Mouse (Mus musculus) embryonic facial prominence, embryonic 15.5 days (tissue): ENCODE measurements around the gene Ccdc47. TPM values are rescaled to one million over a fixed set of nuclear protein-coding genes. Genes with fewer than 3 reads are reported as not detected.

Experiments used
- ATAC-seq: fragments of 200-750 bp; cut with Nextera tagmentation; 2 replicates; pipeline ENCODE4 v1.8.0; 2017; ENCODE audit warnings: low read depth, moderate TSS enrichment; ENCODE audit not compliant: insufficient number of reproducible peaks, low FRiP score, low TSS enrichment
- H3K27ac ChIP-seq: fragments of 300-500 bp; sonication (generic); replicated peaks from 2 replicates; pipeline ENCODE4 v1.5.1; 2015; ENCODE audit warnings: mild to moderate bottlenecking, inconsistent platforms
- H3K27me3 ChIP-seq: fragments of 300-500 bp; sonication (generic); 2 replicates; pipeline ENCODE4 v1.6.1; 2015; ENCODE audit warnings: inconsistent platforms
- H3K36me3 ChIP-seq: fragments of 300-500 bp; sonication (generic); 2 replicates; pipeline ENCODE4 v1.6.1; 2015; ENCODE audit warnings: mild to moderate bottlenecking, inconsistent platforms
- H3K4me1 ChIP-seq: fragments of 300-500 bp; sonication (generic); 2 replicates; pipeline ENCODE4 v1.6.1; 2015; ENCODE audit warnings: inconsistent platforms
- H3K4me2 ChIP-seq: fragments of 300-500 bp; sonication (generic); replicated peaks from 2 replicates; pipeline ENCODE4 v1.6.1; 2015; ENCODE audit warnings: mild to moderate bottlenecking, inconsistent platforms
- H3K4me3 ChIP-seq: fragments of 300-500 bp; sonication (generic); replicated peaks from 2 replicates; pipeline ENCODE4 v1.5.1; 2015; ENCODE audit warnings: mild to moderate bottlenecking, inconsistent platforms
- H3K9ac ChIP-seq: fragments of 300-500 bp; sonication (generic); 2 replicates; pipeline ENCODE4 v1.6.1; 2015; ENCODE audit warnings: inconsistent platforms
- H3K9me3 ChIP-seq: fragments of 300-500 bp; sonication (generic); replicated peaks from 2 replicates; pipeline ENCODE4 v1.6.1; 2016; ENCODE audit warnings: inconsistent platforms
- WGBS: fragments of 180-500 bp; shearing (Covaris S2); methylation state at CpG from one replicate; pipeline ENCODE4 v1.1.7; 2015; 5-methylcytosine and 5-hydroxymethylcytosine counted together
- polyA plus RNA-seq: library from polyadenylated mRNA; unstranded; fragments of >200 nt; fragmentation: Nextera tagmentation; extraction: Ambion mirVana; gene quantifications from 2 replicates; pipeline ENCODE4 v1.2.1, GENCODE M21; 2015

Gene Ccdc47
- polyA plus RNA-seq, 1 experiment from 2014 or later: 88.9 TPM

DNA sequence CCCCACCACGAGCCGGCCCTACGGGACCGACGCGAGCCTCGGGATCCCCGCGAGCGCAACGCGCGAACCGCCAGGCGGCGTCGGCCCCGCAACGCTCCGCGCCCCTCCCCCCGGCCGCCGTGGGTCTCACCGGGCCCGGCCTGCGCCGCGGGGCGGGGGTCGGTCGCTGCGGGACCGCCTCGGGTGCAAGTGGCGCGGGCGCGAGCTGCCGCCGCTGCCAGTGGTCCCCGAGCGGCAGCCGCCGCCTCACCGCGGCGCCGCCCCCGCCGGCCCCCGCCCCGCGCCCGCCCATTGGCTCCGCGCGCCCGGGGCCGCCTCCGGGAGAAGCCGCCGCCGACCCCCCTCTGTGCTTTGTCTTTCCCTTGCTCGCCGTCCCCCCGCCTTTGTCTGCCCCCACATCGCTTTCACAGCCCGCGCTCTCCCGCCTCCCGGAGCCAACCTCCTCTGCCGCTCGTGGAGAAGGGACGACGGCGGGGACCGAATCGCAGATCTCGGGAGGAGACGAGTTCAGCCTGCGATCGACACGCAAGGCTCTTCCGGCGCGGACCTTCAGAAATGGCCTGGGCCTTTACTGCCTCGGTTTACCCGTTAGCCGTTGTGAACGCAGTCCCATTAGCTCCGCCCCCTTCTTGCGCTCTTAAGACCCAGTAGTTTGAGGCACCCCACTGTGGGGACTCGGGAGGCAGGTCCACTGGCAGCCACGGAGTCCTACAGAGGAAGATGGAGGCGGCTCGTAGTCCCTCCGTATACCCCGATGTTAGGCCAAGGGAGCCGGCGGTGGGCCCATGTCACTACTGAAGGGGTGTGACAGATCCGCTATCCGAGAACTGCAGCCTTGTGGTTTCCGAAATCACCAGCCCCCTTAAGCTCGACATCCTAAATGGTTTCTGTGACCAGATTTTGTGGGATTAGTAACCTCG lies 56.0 kb downstream of the Ccdc47 start:
- peaks cover 52% of the 10 kb centered on the region for H3K36me3 ChIP-seq

DNA sequence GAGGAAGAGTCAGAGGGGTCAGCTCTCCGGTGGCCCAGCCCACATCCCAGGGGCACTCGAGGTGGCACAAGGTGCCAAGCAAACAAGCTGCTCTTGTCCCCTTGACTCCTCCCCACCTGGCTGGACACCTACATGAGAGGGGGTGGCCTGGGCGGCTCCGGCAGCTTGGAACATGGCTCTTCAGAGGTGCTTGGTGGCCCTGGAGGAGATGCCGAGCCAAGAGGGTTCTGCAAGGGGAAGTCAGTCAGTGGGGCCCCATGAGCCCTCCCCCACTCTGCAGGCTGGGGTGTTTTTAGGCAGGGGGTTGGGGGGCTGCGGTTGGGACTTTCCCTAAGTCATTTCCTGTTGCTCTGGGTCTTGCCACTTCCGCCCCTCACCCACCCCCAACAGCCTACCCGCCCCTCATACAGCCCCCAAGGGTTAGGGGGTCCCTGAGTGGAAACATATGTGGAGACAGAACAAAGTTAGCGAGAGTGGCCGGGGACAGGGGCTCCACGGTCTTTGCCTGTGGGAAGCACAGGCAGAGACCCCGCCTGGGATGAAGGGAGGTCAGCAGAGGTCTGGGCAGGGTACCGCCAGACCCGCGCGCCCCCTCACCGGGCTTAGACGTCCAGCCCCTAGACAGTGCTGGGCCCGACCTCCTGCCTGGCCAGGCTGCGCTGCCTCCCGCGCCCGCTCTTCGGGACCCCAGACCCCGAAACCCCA lies 56.8 kb downstream of the Ccdc47 start:
- peak; percentile 41 for ATAC-seq
- H3K4me3 ChIP-seq: peak overlapping the region; percentile 80
- H3K4me2 ChIP-seq: peak overlapping the region; percentile 86
- H3K36me3 ChIP-seq: peaks cover 52% of the 10 kb centered on the region
- peak overlapping the region; percentile 97 for H3K27ac ChIP-seq
- under 1% methylated on average over 24 of the region's 25 CpGs for WGBS
- no peaks in the 10 kb centered on the region for H3K9me3 ChIP-seq
- no peaks in the 10 kb centered on the region for H3K27me3 ChIP-seq
- H3K4me1 ChIP-seq: peaks cover 45% of the 10 kb centered on the region
- peak overlapping the region; percentile 97 for H3K9ac ChIP-seq

More for the DNA sequence above, 56.0 kb downstream of the Ccdc47 start:
- peak overlapping the region; percentile 97 for H3K27ac ChIP-seq
- H3K9me3 ChIP-seq: no peaks in the 10 kb centered on the region
- peaks cover 45% of the 10 kb centered on the region for H3K4me1 ChIP-seq
- peak overlapping the region; percentile 97 for H3K9ac ChIP-seq
- under 1% methylated on average over 99 of the region's 106 CpGs for WGBS
- H3K4me2 ChIP-seq: peak overlapping the region; percentile 86
- peak overlapping the region; percentile 80 for H3K4me3 ChIP-seq
- no peaks in the 10 kb centered on the region for H3K27me3 ChIP-seq
- peak; percentile 80 for ATAC-seq

GRCm38 (mm10) chr11:106158930-106159215 lies 57.3 kb downstream of the Ccdc47 start:
- no peak; the same call in 1 of the 2 replicates for ATAC-seq
- Histone ChIP-seq H3K4me2 (peak overlapping the region; percentile 86), H3K27me3 (no peaks in the 10 kb centered on the region), H3K4me3 (peak overlapping the region; percentile 80), H3K27ac (peak overlapping the region; percentile 97), H3K9ac (peak overlapping the region; percentile 97), H3K9me3 (no peaks in the 10 kb centered on the region), H3K4me1 (peaks cover 45% of the 10 kb centered on the region), H3K36me3 (peaks cover 53% of the 10 kb centered on the region)
- 27% methylated on average over 9 of the region's 9 CpGs for WGBS

DNA sequence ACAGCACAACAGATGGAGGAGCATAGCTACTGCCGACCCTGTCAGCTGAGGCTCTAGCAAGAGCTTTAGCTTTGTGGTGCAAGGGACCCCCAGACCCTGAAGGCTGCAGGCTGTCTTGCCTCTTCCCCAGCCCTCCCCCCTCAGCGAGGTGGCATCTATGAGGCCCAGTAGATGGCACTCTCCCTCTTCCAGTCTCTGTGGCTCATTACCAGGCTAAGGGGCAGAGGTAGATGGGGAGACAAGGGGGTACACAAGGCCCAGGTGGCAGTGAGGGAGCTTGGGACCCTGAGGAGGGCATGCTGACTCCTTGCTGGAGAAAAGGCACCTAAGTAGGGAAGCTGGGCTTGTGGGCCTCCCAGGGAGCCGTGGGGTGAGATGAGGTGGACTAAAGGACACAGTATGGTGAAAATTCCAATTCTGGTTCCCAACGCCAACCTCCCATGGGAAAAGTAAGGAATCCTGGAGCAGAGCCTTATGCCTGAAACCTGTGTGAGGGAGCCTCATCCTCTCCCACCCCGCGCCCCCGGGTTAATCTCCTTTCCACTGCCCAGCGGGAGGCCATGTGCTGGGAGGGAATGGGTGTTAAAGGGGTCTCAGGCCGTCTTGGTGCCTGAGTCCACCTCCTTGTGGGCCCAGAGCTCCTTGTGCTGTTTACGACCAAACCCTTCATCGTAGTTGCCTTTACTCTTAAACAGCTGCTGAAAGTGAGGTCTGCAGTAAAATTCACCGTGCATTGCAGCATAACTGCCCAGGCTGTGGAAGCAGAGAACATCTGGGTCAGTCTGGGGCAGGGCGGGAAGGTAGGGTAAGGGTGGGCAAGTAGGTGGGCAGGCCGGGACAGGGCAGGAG lies 57.8 kb downstream of the Ccdc47 start:
- 48% methylated on average over 14 of the region's 14 CpGs for WGBS
- Histone ChIP-seq H3K4me2 (peak overlapping the region; percentile 86), H3K4me1 (peaks cover 45% of the 10 kb centered on the region), H3K9me3 (no peaks in the 10 kb centered on the region), H3K27me3 (no peaks in the 10 kb centered on the region), H3K27ac (peak overlapping the region; percentile 97), H3K4me3 (peak overlapping the region; percentile 80), H3K9ac (no peak overlapping the region), H3K36me3 (peaks cover 53% of the 10 kb centered on the region)
- no peak for ATAC-seq

DNA sequence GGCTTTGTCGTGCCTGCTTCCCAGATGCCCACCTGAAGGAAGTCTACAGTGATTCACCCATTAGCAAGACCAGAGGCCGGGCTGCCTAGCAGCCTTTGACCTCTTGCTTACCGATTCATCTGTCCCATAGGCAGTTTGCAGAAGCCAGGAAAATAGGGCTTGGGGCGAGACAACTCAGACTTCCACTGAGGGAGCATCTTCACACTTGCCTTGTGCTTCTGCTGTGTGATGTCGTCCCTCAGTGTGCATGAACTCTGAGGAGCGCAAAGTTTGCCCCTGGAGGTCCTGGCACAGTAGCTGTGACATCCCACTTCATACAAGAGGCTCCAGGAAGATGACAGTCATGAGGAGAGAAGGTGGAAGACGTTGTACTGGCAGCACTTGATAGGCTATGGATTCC lies 59.0 kb downstream of the Ccdc47 start:
- Histone ChIP-seq H3K9ac (no peak overlapping the region), H3K4me1 (peaks cover 45% of the 10 kb centered on the region), H3K27me3 (no peaks in the 10 kb centered on the region), H3K36me3 (peaks cover 58% of the 10 kb centered on the region), H3K9me3 (no peaks in the 10 kb centered on the region), H3K27ac (no peak overlapping the region), H3K4me3 (no peak overlapping the region), H3K4me2 (no peak overlapping the region)
- WGBS: 85% methylated on average over 7 of the region's 7 CpGs
- no peak for ATAC-seq

GRCm38 (mm10) chr11:106156257-106156656 lies 59.9 kb downstream of the Ccdc47 start:
- Histone ChIP-seq H3K36me3 (peaks cover 67% of the 10 kb centered on the region), H3K9ac (no peak overlapping the region), H3K27ac (no peak overlapping the region), H3K4me3 (no peak overlapping the region), H3K27me3 (no peaks in the 10 kb centered on the region), H3K4me1 (peaks cover 40% of the 10 kb centered on the region), H3K9me3 (no peaks in the 10 kb centered on the region), H3K4me2 (no peak overlapping the region)
- 61% methylated on average over 1 of the region's 1 CpGs for WGBS
- no peak for ATAC-seq

- no peak for ATAC-seq
- Histone ChIP-seq H3K36me3 (peaks cover 72% of the 10 kb centered on the region), H3K27ac (peak overlapping the region; percentile 58; the same call in 1 of the 2 replicates), H3K4me2 (no peak overlapping the region), H3K4me3 (no peak overlapping the region), H3K9me3 (no peaks in the 10 kb centered on the region), H3K27me3 (no peaks in the 10 kb centered on the region), H3K4me1 (peaks cover 35% of the 10 kb centered on the region), H3K9ac (no peak overlapping the region)
- WGBS: 41% methylated on average over 3 of the region's 3 CpGs
Measured at GRCm38 (mm10) chr11:106155761-106156160, 60.4 kb downstream of the Ccdc47 start.

- 65% methylated on average over 2 of the region's 2 CpGs for WGBS
- H3K4me1 ChIP-seq: peaks cover 33% of the 10 kb centered on the region
- no peaks in the 10 kb centered on the region for H3K27me3 ChIP-seq
- ATAC-seq: no peak
- no peak overlapping the region for H3K4me3 ChIP-seq
- H3K9me3 ChIP-seq: no peaks in the 10 kb centered on the region
- no peak overlapping the region; the same call in 1 of the 2 replicates for H3K27ac ChIP-seq
- no peak overlapping the region for H3K9ac ChIP-seq
- peaks cover 82% of the 10 kb centered on the region for H3K36me3 ChIP-seq
- H3K4me2 ChIP-seq: no peak overlapping the region
Measured at GRCm38 (mm10) chr11:106154770-106155169, 61.4 kb downstream of the Ccdc47 start.

- Histone ChIP-seq H3K9ac (no peak overlapping the region), H3K4me1 (peaks cover 27% of the 10 kb centered on the region), H3K4me2 (no peak overlapping the region), H3K27me3 (no peaks in the 10 kb centered on the region), H3K4me3 (no peak overlapping the region), H3K9me3 (no peaks in the 10 kb centered on the region), H3K36me3 (peaks cover 88% of the 10 kb centered on the region), H3K27ac (0 out of 2 replicates have a peak overlapping the region, but pooled peaks have one; percentile 4)
- no peak for ATAC-seq
- 68% methylated on average over 5 of the region's 5 CpGs for WGBS
Measured at GRCm38 (mm10) chr11:106154091-106154490, 62.1 kb downstream of the Ccdc47 start.

DNA sequence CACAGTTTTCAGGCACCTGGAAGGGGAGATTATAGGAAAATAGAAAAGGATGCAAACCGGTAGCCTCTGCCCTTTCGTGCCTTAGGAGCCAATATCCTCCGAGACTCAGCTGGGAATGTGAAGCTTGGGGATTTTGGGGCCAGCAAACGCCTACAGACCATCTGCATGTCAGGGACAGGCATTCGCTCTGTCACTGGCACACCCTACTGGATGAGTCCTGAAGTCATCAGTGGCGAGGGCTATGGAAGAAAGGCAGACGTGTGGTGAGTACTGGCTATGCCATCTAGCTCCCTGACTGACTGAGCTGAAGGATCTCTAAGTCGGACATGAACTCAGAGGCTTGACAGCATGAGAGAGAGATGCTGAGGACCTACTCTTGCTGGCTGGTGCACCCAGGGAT lies 64.0 kb downstream of the Ccdc47 start:
- peaks cover 10% of the 10 kb centered on the region for H3K4me1 ChIP-seq
- no peak for ATAC-seq
- no peak overlapping the region for H3K4me2 ChIP-seq
- no peaks in the 10 kb centered on the region for H3K27me3 ChIP-seq
- no peak overlapping the region for H3K9ac ChIP-seq
- WGBS: 76% methylated on average over 8 of the region's 8 CpGs
- no peak overlapping the region for H3K27ac ChIP-seq
- H3K36me3 ChIP-seq: peaks cover 92% of the 10 kb centered on the region
- H3K9me3 ChIP-seq: no peaks in the 10 kb centered on the region
- H3K4me3 ChIP-seq: no peak overlapping the region

DNA sequence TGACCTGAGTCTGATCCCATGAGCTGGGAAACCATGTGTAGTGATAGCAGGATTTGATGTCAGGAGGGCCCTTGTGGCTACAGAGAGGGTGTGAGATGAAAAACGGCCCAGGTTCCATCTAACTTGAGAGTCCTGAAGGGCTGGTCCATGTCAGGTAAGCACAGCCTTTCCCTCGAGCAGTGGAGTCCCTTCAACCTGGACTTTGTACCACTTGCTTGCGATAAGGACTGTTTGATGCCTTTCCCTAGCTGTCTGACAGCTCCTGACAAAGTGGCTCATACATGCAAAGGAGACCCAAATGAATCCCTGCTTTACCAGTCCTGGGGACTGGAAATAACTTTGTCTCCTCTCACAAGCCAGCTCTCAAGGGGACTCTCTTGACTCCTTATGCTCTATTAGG lies 64.9 kb downstream of the Ccdc47 start:
- WGBS: 89% methylated on average over 3 of the region's 3 CpGs
- peaks cover 90% of the 10 kb centered on the region for H3K36me3 ChIP-seq
- H3K27ac ChIP-seq: no peak overlapping the region
- H3K27me3 ChIP-seq: no peaks in the 10 kb centered on the region
- no peaks in the 10 kb centered on the region for H3K9me3 ChIP-seq
- no peak overlapping the region for H3K9ac ChIP-seq
- no peak overlapping the region for H3K4me3 ChIP-seq
- no peak overlapping the region for H3K4me2 ChIP-seq
- H3K4me1 ChIP-seq: peaks cover 1% of the 10 kb centered on the region
- ATAC-seq: no peak
